In the genomic region with DNA sequence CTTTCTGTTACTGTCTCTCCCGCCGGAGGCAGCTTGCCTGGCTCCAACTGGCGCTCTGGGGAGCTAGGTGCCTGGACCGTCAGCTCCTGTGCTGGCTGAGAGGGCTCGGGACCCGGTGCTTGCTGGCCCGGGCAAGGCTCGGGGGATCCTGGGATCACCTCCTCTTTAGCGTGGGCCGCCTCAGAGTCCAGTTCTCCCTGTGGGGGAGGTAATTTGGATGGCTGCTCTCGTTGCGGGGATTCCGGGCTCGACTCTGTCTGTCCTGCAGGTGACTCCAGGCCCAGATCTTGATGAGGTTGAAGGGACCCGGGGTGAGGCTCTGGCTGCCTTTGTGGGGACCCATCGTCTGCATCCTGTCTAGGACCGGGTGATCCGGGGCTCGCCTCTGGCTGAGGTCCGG, we compare ENCODE assay signal across 8 mouse cellular contexts. TPM values are rescaled to one million over a fixed set of nuclear protein-coding genes. Genes with fewer than 3 reads are reported as not detected.
A peak's percentile ranks its signal among the peaks of the same experiment; 100 is the strongest.
DNase-seq lines count a peak whose midpoint lies in the region; ATAC-seq and TF ChIP-seq lines count a peak whose summit lies in the region.

No protein-coding gene starts in this region.

- peak overlapping the region; percentile 100 for H3K4me2 ChIP-seq in embryonic facial prominence, embryonic 15.5 days (replicated peaks)
- H3K4me2 ChIP-seq in intestine, postnatal 0 days (replicated peaks; ENCODE audit: low read depth) = peak overlapping the region; percentile 87
- H3K4me2 ChIP-seq in myocyte (ENCODE audit: low read depth) = peak overlapping the region; percentile 82

- no peaks in the 10 kb centered on the region for H3K27me3 ChIP-seq in liver, adult 2 months (ENCODE audit: control insufficient read depth, insufficient read depth, low read length)
- no peaks in the 10 kb centered on the region for H3K27me3 ChIP-seq in embryonic facial prominence, embryonic 15.5 days
- no peaks in the 10 kb centered on the region for H3K27me3 ChIP-seq in intestine, postnatal 0 days (replicated peaks; ENCODE audit: control insufficient read depth, insufficient read depth, low read length)
- no peaks in the 10 kb centered on the region for H3K27me3 ChIP-seq in myocyte (ENCODE audit: control insufficient read depth, insufficient read depth, insufficient read length)

- H3K79me2 ChIP-seq in liver, adult 2 months (ENCODE audit: control insufficient read depth, insufficient read depth, low read length) = peaks cover 8% of the 10 kb centered on the region; the same call in 1 of the 2 replicates
- H3K79me2 ChIP-seq in myocyte (ENCODE audit: control insufficient read depth, insufficient read depth) = peaks cover 30% of the 10 kb centered on the region

- no peak for TF ChIP-seq CTCF in liver, adult 2 months (IDR thresholded peaks at IDR 0.05; ENCODE audit: low read depth, low read length)
- no peak for TF ChIP-seq CTCF in intestine, postnatal 0 days (IDR thresholded peaks at IDR 0.05; ENCODE audit: low read depth)

- H3K9me3 ChIP-seq in embryonic facial prominence, embryonic 15.5 days (replicated peaks) = no peaks in the 10 kb centered on the region
- no peaks in the 10 kb centered on the region for H3K9me3 ChIP-seq in intestine, postnatal 0 days (ENCODE audit: control insufficient read depth)

- no peak for DNase-seq in liver, adult 2 months (ENCODE audit: extremely low read depth, low read depth, low spot score)
- DNase-seq in liver (no peak), MN1 (ENCODE audit: low spot score) (peak; percentile 29)
- no peak for DNase-seq in ovary, postnatal 10 days (ENCODE audit: low spot score)
- no peak for DNase-seq in right cerebral cortex, postnatal 25 days

- no peak for ATAC-seq in embryonic facial prominence, embryonic 15.5 days (ENCODE audit: insufficient number of reproducible peaks, low FRiP score, low TSS enrichment, low read depth)
- ATAC-seq in intestine, postnatal 0 days = peak; percentile 4; the same call in 1 of the 2 replicates

- 1% methylated on average over 20 of the region's 20 CpGs for WGBS in liver, adult 2 months
- under 1% methylated on average over 20 of the region's 20 CpGs for WGBS in embryonic facial prominence, embryonic 15.5 days
- under 1% methylated on average over 20 of the region's 20 CpGs for WGBS in intestine, postnatal 0 days

- H3K36me3 ChIP-seq in liver, adult 2 months (ENCODE audit: control insufficient read depth, insufficient read depth, low read length) = peaks cover 5% of the 10 kb centered on the region; the same call in 1 of the 2 replicates
- H3K36me3 ChIP-seq in embryonic facial prominence, embryonic 15.5 days = peaks cover 31% of the 10 kb centered on the region
- peaks cover 22% of the 10 kb centered on the region; the same call in 1 of the 2 replicates for H3K36me3 ChIP-seq in intestine, postnatal 0 days (ENCODE audit: control insufficient read depth, insufficient read depth)
- no peaks in the 10 kb centered on the region for H3K36me3 ChIP-seq in myocyte (ENCODE audit: control insufficient read depth, insufficient read depth)

- H3K9ac ChIP-seq in liver, adult 2 months (ENCODE audit: low read depth, low read length) = peak overlapping the region; percentile 72
- H3K9ac ChIP-seq in embryonic facial prominence, embryonic 15.5 days = peak overlapping the region; percentile 90
- peak overlapping the region; percentile 84 for H3K9ac ChIP-seq in intestine, postnatal 0 days (ENCODE audit: low read depth, low read length)

- peak overlapping the region; percentile 56 for H3K4me3 ChIP-seq in liver, adult 2 months (ENCODE audit: insufficient read depth, low read depth, low read length)
- H3K4me3 ChIP-seq in embryonic facial prominence, embryonic 15.5 days (replicated peaks) = peak overlapping the region; percentile 60
- H3K4me3 ChIP-seq in intestine, postnatal 0 days (ENCODE audit: low read depth, low read length) = peak overlapping the region; percentile 73
- peak overlapping the region; percentile 95 for H3K4me3 ChIP-seq in myocyte

- peaks cover 9% of the 10 kb centered on the region for H3K4me1 ChIP-seq in liver, adult 2 months (ENCODE audit: control insufficient read depth, insufficient read depth, low read length)
- peaks cover 41% of the 10 kb centered on the region for H3K4me1 ChIP-seq in embryonic facial prominence, embryonic 15.5 days
- H3K4me1 ChIP-seq in intestine, postnatal 0 days (replicated peaks; ENCODE audit: control insufficient read depth, insufficient read depth, low read length) = 0 out of 2 replicates have a peak, but pooled peaks cover 8% of the 10 kb centered on the region

- H3K27ac ChIP-seq in liver, adult 2 months (replicated peaks; ENCODE audit: insufficient read depth, low read depth, low read length) = no peak overlapping the region
- no peak overlapping the region for H3K27ac ChIP-seq in embryonic facial prominence, embryonic 15.5 days (replicated peaks)
- peak overlapping the region; percentile 57 for H3K27ac ChIP-seq in intestine, postnatal 0 days (ENCODE audit: low read depth, low read length)

- H3ac ChIP-seq in myocyte (ENCODE audit: control insufficient read depth, insufficient read length) = peak overlapping the region; percentile 34

- no peak for TF ChIP-seq POLR2A in liver, adult 2 months (IDR thresholded peaks at IDR 0.05; ENCODE audit: extremely low read depth, insufficient read depth, low read length)
- TF ChIP-seq POLR2A in myocyte (IDR thresholded peaks at IDR 0.05; ENCODE audit: insufficient read length, low read depth) = no peak

TF ChIP-seq in myocyte, 11 proteins besides CTCF, POLR2A, EP300 and RAD21:
- TF ChIP-seq TCF12 (IDR thresholded peaks at IDR 0.05; ENCODE audit: insufficient read depth, poor library complexity, severe bottlenecking) (no peak), E2F4 (IDR thresholded peaks at IDR 0.05; ENCODE audit: insufficient read depth) (no peak), MYOD1 (IDR thresholded peaks at IDR 0.05; ENCODE audit: control insufficient read depth in 1 of 3, insufficient read length in 2 of 3, low read depth in 2 of 3) (no peak), SRF (IDR thresholded peaks at IDR 0.05; ENCODE audit: control insufficient read depth, insufficient read length, low read depth) (no peak), POLR2AphosphoS2 (IDR thresholded peaks at IDR 0.05; ENCODE audit: insufficient read length, low read depth) (no peak), REST (IDR thresholded peaks at IDR 0.05; ENCODE audit: insufficient read depth, insufficient read length) (no peak), CEBPB (IDR thresholded peaks at IDR 0.05; ENCODE audit: insufficient read depth, poor library complexity, severe bottlenecking) (no peak), MYOG (IDR thresholded peaks at IDR 0.05; ENCODE audit: control insufficient read depth in 1 of 3, insufficient read depth in 1 of 3, insufficient read length in 2 of 3, low read depth in 2 of 3) (no peak), MAX (IDR thresholded peaks at IDR 0.05; ENCODE audit: low read depth) (no peak), USF1 (IDR thresholded peaks at IDR 0.05; ENCODE audit: low read depth) (no peak), TCF3 (IDR thresholded peaks at IDR 0.05; ENCODE audit: insufficient read length, low read depth) (no peak)

RNA-seq across cellular contexts. Expression of gene Ccdc86, which starts 0.7 kb away (rescaled TPM):
- total RNA-seq in liver, adult 2 months (2014; rRNA removed) = 1.2 and 1.3 TPM in 2 replicates
- polyA plus RNA-seq in liver, adult 2 months (2012; rRNA removed) = 4.3 and 4.4 TPM in 2 replicates
- polyA plus RNA-seq in embryonic facial prominence, embryonic 15.5 days (2015; fragmentation: Nextera tagmentation; extraction: Ambion mirVana) = 26.3 and 27.3 TPM in 2 replicates
- 11.0 and 12.4 TPM in 2 replicates for polyA plus RNA-seq in intestine, postnatal 0 days (2015; fragmentation: Nextera tagmentation; extraction: Ambion mirVana)
- 33.1 TPM for polyA plus RNA-seq in myocyte (2012; fragmentation: generic; extraction: Trizol)

RNA-seq across cellular contexts. Expression of gene Ptgdr2, which starts 11.5 kb away (rescaled TPM):
- not detected in 2 replicates for total RNA-seq in liver, adult 2 months (2014; rRNA removed)
- polyA plus RNA-seq in liver, adult 2 months (2012; rRNA removed) = not detected in 2 replicates
- polyA plus RNA-seq in embryonic facial prominence, embryonic 15.5 days (2015; fragmentation: Nextera tagmentation; extraction: Ambion mirVana) = 0.07 and 0.08 TPM in 2 replicates
- not detected in 2 replicates for polyA plus RNA-seq in intestine, postnatal 0 days (2015; fragmentation: Nextera tagmentation; extraction: Ambion mirVana)
- 0.10 TPM for polyA plus RNA-seq in myocyte (2012; fragmentation: generic; extraction: Trizol)

RNA-seq across cellular contexts. Expression of gene Ms4a10, which starts 26.1 kb away (rescaled TPM):
- total RNA-seq in liver, adult 2 months (2014; rRNA removed) = not detected in 2 replicates
- not detected in 2 replicates for polyA plus RNA-seq in liver, adult 2 months (2012; rRNA removed)
- polyA plus RNA-seq in embryonic facial prominence, embryonic 15.5 days (2015; fragmentation: Nextera tagmentation; extraction: Ambion mirVana) = 0.32 and 1.1 TPM in 2 replicates
- 854 and 883 TPM in 2 replicates for polyA plus RNA-seq in intestine, postnatal 0 days (2015; fragmentation: Nextera tagmentation; extraction: Ambion mirVana)
- 0.30 TPM for polyA plus RNA-seq in myocyte (2012; fragmentation: generic; extraction: Trizol)

RNA-seq across cellular contexts. Expression of gene Zp1, which starts 28.0 kb away (rescaled TPM):
- total RNA-seq in liver, adult 2 months (2014; rRNA removed) = not detected in 2 replicates
- polyA plus RNA-seq in liver, adult 2 months (2012; rRNA removed) = not detected in 2 replicates
- not detected in 2 replicates for polyA plus RNA-seq in embryonic facial prominence, embryonic 15.5 days (2015; fragmentation: Nextera tagmentation; extraction: Ambion mirVana)
- not detected in 2 replicates for polyA plus RNA-seq in intestine, postnatal 0 days (2015; fragmentation: Nextera tagmentation; extraction: Ambion mirVana)
- polyA plus RNA-seq in myocyte (2012; fragmentation: generic; extraction: Trizol) = 0.05 TPM

RNA-seq across cellular contexts. Expression of gene Ms4a15, which starts 44.6 kb away (rescaled TPM):
- not detected in 2 replicates for total RNA-seq in liver, adult 2 months (2014; rRNA removed)
- not detected in 2 replicates for polyA plus RNA-seq in liver, adult 2 months (2012; rRNA removed)
- not detected in 2 replicates for polyA plus RNA-seq in embryonic facial prominence, embryonic 15.5 days (2015; fragmentation: Nextera tagmentation; extraction: Ambion mirVana)
- 0.34 and 0.44 TPM in 2 replicates for polyA plus RNA-seq in intestine, postnatal 0 days (2015; fragmentation: Nextera tagmentation; extraction: Ambion mirVana)
- polyA plus RNA-seq in myocyte (2012; fragmentation: generic; extraction: Trizol) = not detected

Comparison
In these comparisons a context has a peak if more than half of its experiments do, and no peak if none do; other contexts are left out.
1. RNA of gene Ms4a10, which starts 26.1 kb away (polyA plus RNA-seq): 854 to 883 TPM in intestine, postnatal 0 days; 0.32 to 1.1 TPM in embryonic facial prominence, embryonic 15.5 days, 0.30 TPM in myocyte (single experiment) and not detected in liver, adult 2 months; every median in the first group is over 100 times any median in the second.
2. Peak in every context shown above with its lines, with median percentiles within 50 percentile points of each other: H3K4me3 ChIP-seq, H3K9ac ChIP-seq and H3K4me2 ChIP-seq.